Mouse (Mus musculus) c-Kit-positive CD71-positive TER-119-positive erythroid progenitor cells, embryonic 14.5 days (primary cell): Measurements from ENCODE around the gene Per1.

ENCODE experiments used
- DNase-seq: peaks from one replicate; pipeline ENCODE4 v3.0.0-alpha.2; 2013; ENCODE audit warnings: low spot score

Gene Per1

GRCm38 (mm10) chr11:69099177-69099914 lies 4.3 kb downstream of the Per1 start:
- DNase-seq = no peak

- DNase-seq = peak; percentile 75
Measured at GRCm38 (mm10) chr11:69099915-69100345, 4.9 kb downstream of the Per1 start.

- no peak for DNase-seq
Measured at GRCm38 (mm10) chr11:69100639-69101360, 5.8 kb downstream of the Per1 start.

DNA sequence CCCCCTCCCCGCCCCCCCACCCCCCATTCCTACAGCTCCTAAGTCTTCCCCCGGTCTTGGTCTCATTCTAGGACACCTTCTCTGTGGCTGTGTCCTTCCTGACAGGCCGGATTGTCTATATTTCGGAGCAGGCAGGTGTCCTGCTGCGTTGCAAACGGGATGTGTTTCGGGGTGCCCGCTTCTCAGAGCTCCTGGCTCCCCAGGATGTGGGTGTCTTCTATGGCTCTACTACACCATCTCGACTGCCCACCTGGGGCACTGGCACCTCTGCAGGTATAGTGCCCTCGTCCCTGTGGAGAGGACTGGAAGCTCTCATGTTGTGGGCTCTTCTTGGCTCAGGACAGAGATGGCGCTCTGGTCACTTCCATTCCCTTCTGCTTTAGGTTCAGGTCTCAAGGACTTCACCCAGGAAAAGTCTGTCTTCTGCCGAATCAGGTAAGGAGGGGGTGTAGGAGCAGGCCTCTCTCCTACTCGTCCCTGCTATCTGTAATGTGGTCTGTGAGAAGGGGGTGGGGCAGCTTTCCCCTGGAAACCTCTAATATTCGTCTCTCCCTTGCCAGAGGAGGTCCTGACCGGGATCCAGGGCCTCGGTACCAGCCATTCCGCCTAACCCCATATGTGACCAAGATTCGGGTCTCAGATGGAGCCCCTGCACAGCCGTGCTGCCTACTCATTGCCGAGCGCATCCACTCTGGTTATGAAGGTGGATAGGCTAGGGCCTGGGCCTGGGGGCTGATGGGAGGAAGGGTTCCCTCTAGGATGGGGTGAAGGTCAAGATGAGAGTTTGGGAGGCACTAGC lies 6.8 kb downstream of the Per1 start:
- DNase-seq = no peak

DNA sequence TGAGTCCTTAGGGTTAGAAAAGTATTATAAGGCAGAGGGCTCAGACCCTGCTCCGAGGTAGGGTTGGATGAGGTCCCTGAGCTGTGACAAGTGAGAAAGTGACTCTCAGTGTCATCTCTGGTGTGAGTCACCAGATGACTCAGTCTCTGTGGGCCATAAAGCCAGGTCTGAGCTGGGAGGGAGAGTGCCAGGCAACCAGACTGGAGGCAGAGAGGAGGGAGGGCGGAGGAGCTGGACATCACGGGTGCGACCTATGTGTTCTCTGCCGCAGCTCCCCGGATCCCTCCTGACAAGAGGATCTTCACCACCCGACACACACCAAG lies 7.3 kb downstream of the Per1 start:
- no peak for DNase-seq

DNA sequence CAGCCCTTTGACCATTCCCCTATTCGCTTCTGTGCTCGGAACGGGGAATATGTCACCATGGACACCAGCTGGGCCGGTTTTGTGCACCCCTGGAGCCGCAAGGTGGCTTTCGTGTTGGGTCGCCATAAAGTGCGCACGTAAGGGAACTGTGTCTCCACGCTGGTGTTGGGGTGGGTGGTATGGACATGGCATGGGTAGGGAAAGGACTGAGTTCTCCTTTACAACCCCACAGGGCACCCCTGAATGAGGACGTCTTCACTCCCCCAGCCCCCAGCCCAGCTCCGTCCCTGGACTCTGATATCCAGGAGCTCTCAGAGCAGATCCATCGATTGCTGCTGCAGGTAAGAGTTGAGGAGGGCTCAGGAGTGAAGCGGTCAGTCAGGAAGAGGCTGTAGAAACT lies 8.1 kb downstream of the Per1 start:
- no peak for DNase-seq

DNA sequence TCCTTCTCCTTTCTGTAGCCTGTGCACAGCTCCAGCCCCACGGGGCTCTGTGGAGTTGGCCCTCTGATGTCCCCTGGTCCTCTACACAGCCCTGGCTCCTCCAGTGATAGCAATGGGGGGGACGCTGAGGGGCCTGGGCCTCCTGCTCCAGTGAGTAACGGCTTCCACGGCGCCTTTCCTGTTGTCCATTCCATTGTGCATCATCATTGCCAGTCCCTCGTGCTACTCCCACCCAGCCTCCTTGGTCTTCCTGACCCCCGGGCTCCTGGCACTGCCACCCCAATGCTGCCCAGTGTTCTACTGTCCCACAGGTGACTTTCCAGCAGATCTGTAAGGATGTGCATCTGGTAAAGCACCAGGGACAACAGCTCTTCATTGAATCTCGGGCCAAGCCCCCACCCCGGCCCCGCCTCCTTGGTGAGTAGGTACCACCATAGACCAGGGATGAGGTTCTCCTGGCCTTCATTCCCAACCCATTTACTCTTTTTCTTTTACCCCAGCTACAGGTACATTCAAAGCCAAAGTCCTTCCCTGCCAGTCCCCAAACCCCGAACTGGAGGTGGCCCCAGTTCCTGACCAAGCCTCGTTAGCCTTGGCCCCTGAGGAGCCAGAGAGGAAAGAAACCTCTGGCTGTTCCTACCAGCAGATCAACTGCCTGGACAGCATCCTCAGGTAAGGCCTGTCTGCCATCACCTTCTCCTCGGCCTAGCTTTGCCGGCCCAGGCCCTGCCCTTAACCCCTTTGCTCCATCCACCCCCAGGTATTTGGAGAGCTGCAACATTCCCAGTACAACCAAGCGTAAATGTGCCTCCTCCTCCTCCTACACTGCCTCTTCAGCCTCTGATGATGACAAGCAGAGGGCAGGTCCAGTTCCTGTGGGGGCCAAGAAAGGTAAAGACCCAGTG lies 8.8 kb downstream of the Per1 start:
- DNase-seq = no peak

DNA sequence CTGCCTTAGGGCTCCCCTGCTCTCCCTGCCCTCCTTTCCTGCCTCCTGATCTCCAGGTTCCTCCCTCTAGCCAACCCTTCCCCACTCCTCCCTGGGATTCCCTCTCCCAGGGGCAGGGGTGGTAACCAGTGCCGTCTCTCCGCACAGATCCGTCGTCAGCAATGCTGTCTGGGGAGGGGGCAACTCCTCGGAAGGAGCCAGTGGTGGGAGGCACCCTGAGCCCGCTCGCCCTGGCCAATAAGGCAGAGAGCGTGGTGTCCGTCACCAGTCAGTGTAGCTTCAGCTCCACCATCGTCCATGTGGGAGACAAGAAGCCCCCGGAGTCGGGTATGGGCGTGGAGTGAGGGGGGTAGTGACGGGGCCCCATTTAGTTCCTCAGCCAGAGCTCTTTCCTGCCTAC lies 9.5 kb downstream of the Per1 start:
- DNase-seq = no peak

DNA sequence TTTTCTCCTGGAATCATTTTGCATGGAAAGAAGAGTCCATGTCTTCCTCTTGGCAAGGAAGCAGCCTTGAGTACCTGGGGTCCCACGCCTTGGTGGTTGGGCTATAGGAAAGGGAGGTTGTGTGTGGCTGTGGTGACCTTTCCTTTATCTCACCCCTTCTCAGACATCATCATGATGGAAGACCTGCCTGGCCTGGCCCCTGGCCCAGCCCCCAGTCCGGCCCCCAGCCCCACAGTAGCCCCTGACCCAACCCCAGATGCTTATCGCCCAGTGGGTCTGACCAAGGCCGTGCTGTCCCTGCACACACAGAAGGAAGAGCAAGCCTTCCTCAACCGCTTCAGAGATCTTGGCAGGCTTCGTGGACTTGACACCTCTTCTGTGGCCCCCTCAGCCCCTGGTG lies 10.2 kb downstream of the Per1 start:
- DNase-seq = no peak

GRCm38 (mm10) chr11:69105796-69106195 lies 10.8 kb downstream of the Per1 start:
- DNase-seq = no peak

DNA sequence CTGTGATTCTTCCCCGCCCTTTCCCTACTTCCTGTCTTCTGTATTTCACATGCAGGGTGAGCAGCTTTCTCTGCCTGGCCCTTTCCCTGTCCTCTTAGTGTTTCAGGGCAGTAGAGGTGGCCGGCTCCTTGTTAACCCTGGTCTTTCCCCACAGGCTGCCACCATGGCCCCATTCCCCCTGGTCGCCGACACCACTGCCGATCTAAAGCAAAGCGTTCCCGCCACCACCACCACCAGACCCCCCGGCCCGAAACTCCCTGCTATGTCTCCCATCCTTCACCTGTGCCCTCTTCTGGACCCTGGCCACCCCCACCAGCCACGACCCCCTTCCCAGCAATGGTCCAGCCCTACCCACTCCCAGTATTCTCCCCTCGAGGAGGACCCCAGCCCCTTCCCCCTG lies 11.3 kb downstream of the Per1 start:
- DNase-seq = no peak

- no peak for DNase-seq
Measured at GRCm38 (mm10) chr11:69106842-69107241, 11.8 kb downstream of the Per1 start.

- no peak for DNase-seq
Measured at GRCm38 (mm10) chr11:69107676-69108075, 12.7 kb downstream of the Per1 start.

GRCm38 (mm10) chr11:69108223-69108622 lies 13.2 kb downstream of the Per1 start:
- no peak for DNase-seq

GRCm38 (mm10) chr11:69109032-69109900 lies 14.2 kb downstream of the Per1 start:
- DNase-seq = no peak

- peak; percentile 88 for DNase-seq
Measured at GRCm38 (mm10) chr11:69110319-69111046, 15.5 kb downstream of the Per1 start.

GRCm38 (mm10) chr11:69111051-69111810 lies 16.2 kb downstream of the Per1 start:
- no peak for DNase-seq

DNA sequence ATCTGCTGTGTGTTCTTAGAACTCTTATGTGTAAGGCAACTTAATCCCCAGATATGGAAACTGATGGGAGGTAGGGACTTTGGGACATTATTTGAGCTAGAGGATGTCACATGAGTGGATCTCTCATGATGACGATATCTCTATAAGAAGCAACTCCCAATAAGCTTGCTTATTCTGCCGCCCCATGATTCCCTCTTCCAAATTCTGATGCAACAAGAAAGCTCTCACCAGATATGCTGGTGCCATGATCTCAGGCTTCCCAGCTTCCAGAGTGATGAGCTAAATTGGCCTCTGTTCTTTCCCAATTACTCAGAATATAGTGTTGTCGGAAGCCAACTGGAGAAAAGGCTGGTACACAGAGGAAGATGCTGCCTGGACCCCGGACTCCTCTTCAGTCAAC lies 16.8 kb downstream of the Per1 start:
- DNase-seq = no peak

DNA sequence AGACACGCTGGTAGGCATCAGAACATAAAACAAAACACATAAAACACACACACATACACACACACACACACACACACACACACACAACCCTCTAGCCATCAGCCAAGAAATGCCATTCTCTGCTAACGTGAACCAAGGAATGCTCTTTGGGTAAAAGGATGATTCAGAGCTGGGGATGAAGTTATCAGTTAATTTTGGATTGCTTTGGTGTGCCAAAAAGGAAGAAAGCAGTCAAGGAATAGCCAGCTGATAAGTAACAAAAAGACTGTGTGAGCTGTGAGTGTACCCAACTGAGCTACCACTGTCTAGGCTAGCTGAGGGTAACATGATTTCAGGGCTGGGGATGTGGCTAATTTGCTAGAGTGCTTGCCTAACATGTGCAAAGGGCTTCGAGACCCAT lies 19.0 kb downstream of the Per1 start:
- DNase-seq = no peak
